Comparison of ENCODE assay signal across 10 mouse cellular contexts in genomic region chr14:73376920-73377319, GRCm38 (mm10). TPM values are rescaled to one million over a fixed set of nuclear protein-coding genes. Genes with fewer than 3 reads are reported as not detected.
DNase-seq lines count a peak whose midpoint lies in the region; ATAC-seq and TF ChIP-seq lines count a peak whose summit lies in the region.
"Had no signal": no experiment of that assay in that cellular context is flagged by ENCODE, and none has a peak within 500 bp of the region (broad histone marks: within the 10 kb centered on the region; RNA-seq: fewer than 3 reads in every experiment).

No protein-coding gene starts in this region.

- ATAC-seq in intestine, embryonic 14.5 days (replicated peaks; ENCODE audit: low FRiP score, low TSS enrichment, low read depth), result peak; percentile 60; the same call in 1 of the 2 replicates
- ATAC-seq in intestine, postnatal 0 days, result no peak
- no peak for ATAC-seq in megakaryocyte, adult 5-6 weeks (ENCODE audit: poor library complexity, severe bottlenecking)
- no peak for ATAC-seq in liver, postnatal 0 days
- ATAC-seq in stomach, postnatal 0 days (ENCODE audit: low FRiP score, low TSS enrichment), result peak; percentile 41; the same call in 1 of the 2 replicates

- 41% methylated on average over 6 of the region's 6 CpGs for WGBS in intestine, embryonic 14.5 days
- 51% methylated on average over 6 of the region's 6 CpGs for WGBS in intestine, postnatal 0 days
- WGBS in liver, postnatal 0 days (ENCODE audit: insufficient replicate concordance), result 64% methylated on average over 6 of the region's 6 CpGs
- WGBS in stomach, postnatal 0 days, result 40% methylated on average over 6 of the region's 6 CpGs

- peak; percentile 64 for DNase-seq in intestine, embryonic 14.5 days (ENCODE audit: low spot score)
- DNase-seq in liver, postnatal 0 days, result no peak
- DNase-seq in stomach, postnatal 0 days (ENCODE audit: low spot score), result no peak
- no peak for DNase-seq in layer of hippocampus, adult 18-20 months (ENCODE audit: low spot score in 2 of 2)
- DNase-seq: cerebellum, postnatal 10 days; layer of hippocampus, postnatal 36 days had no signal

- no peaks in the 10 kb centered on the region for H3K27me3 ChIP-seq in intestine, embryonic 14.5 days (replicated peaks; ENCODE audit: control insufficient read depth, insufficient read depth, low read length)
- H3K27me3 ChIP-seq in intestine, postnatal 0 days (replicated peaks; ENCODE audit: control insufficient read depth, insufficient read depth, low read length), result no peaks in the 10 kb centered on the region
- H3K27me3 ChIP-seq in megakaryocyte, embryonic 14.5 days (replicated peaks), result no peaks in the 10 kb centered on the region
- no peaks in the 10 kb centered on the region for H3K27me3 ChIP-seq in liver, postnatal 0 days (ENCODE audit: insufficient read depth, low read length)
- H3K27me3 ChIP-seq in stomach, postnatal 0 days (ENCODE audit: control insufficient read depth, insufficient read depth, low read length), result no peaks in the 10 kb centered on the region

- H3K4me1 ChIP-seq in intestine, embryonic 14.5 days (replicated peaks; ENCODE audit: control insufficient read depth, insufficient read depth, low read length), result peaks cover 45% of the 10 kb centered on the region
- H3K4me1 ChIP-seq in intestine, postnatal 0 days (replicated peaks; ENCODE audit: control insufficient read depth, insufficient read depth, low read length), result peaks cover 10% of the 10 kb centered on the region; the same call in 1 of the 2 replicates
- peaks cover 91% of the 10 kb centered on the region for H3K4me1 ChIP-seq in megakaryocyte, embryonic 14.5 days
- H3K4me1 ChIP-seq in liver, postnatal 0 days (ENCODE audit: insufficient read depth), result peaks cover 22% of the 10 kb centered on the region
- H3K4me1 ChIP-seq in stomach, postnatal 0 days (replicated peaks; ENCODE audit: control insufficient read depth, insufficient read depth), result peaks cover 10% of the 10 kb centered on the region

- TF ChIP-seq CTCF in intestine, postnatal 0 days (IDR thresholded peaks at IDR 0.05; ENCODE audit: low read depth), result no peak
- no peak for TF ChIP-seq CTCF in liver, postnatal 0 days (IDR thresholded peaks at IDR 0.05; ENCODE audit: low read depth)
- TF ChIP-seq CTCF in stomach, postnatal 0 days (IDR thresholded peaks at IDR 0.05; ENCODE audit: low read depth), result no peak

- no peak overlapping the region for H3K9ac ChIP-seq in intestine, embryonic 14.5 days (ENCODE audit: low read length)
- H3K9ac ChIP-seq in intestine, postnatal 0 days (ENCODE audit: low read depth, low read length), result no peak overlapping the region
- no peak overlapping the region for H3K9ac ChIP-seq in liver, postnatal 0 days (replicated peaks)
- H3K9ac ChIP-seq in stomach, postnatal 0 days (ENCODE audit: low read length), result no peak overlapping the region

- peaks cover 30% of the 10 kb centered on the region for H3K36me3 ChIP-seq in intestine, embryonic 14.5 days (ENCODE audit: control insufficient read depth, insufficient read depth, low read length)
- H3K36me3 ChIP-seq in intestine, postnatal 0 days (ENCODE audit: control insufficient read depth, insufficient read depth), result peaks cover 29% of the 10 kb centered on the region
- H3K36me3 ChIP-seq in megakaryocyte, embryonic 14.5 days (replicated peaks; ENCODE audit: low read length), result peaks cover 97% of the 10 kb centered on the region
- peaks cover 51% of the 10 kb centered on the region for H3K36me3 ChIP-seq in liver, postnatal 0 days (replicated peaks; ENCODE audit: insufficient read depth, low read length)
- H3K36me3 ChIP-seq in stomach, postnatal 0 days (ENCODE audit: control insufficient read depth, insufficient read depth, low read length), result peaks cover 11% of the 10 kb centered on the region

- no peak for TF ChIP-seq EP300 in liver, postnatal 0 days (IDR thresholded peaks at IDR 0.05; ENCODE audit: low read depth)
- no peak for TF ChIP-seq EP300 in stomach, postnatal 0 days (optimal IDR thresholded peaks at IDR 0.05)

- H3K4me3 ChIP-seq in intestine, embryonic 14.5 days (ENCODE audit: low read depth, low read length), result no peak overlapping the region
- H3K4me3 ChIP-seq in intestine, postnatal 0 days (ENCODE audit: low read depth, low read length), result no peak overlapping the region
- H3K4me3 ChIP-seq in megakaryocyte, embryonic 14.5 days (replicated peaks), result peak overlapping the region; percentile 16
- no peak overlapping the region for H3K4me3 ChIP-seq in liver, postnatal 0 days (ENCODE audit: low read depth, low read length)
- no peak overlapping the region for H3K4me3 ChIP-seq in stomach, postnatal 0 days (ENCODE audit: low read depth, low read length)

- peak overlapping the region; percentile 75 for H3K27ac ChIP-seq in intestine, embryonic 14.5 days (ENCODE audit: low read depth)
- H3K27ac ChIP-seq in intestine, postnatal 0 days (ENCODE audit: low read depth, low read length), result no peak overlapping the region; the same call in 1 of the 2 replicates
- peak overlapping the region; percentile 9; the same call in 1 of the 2 replicates for H3K27ac ChIP-seq in liver, postnatal 0 days (ENCODE audit: low read depth)
- 0 out of 2 replicates have a peak overlapping the region, but pooled peaks have one; percentile 5 for H3K27ac ChIP-seq in stomach, postnatal 0 days (replicated peaks)
- H3K27ac ChIP-seq: macrophage had no signal

- H3K4me2 ChIP-seq in intestine, embryonic 14.5 days (ENCODE audit: low read length), result peak overlapping the region; percentile 33; the same call in 1 of the 2 replicates
- no peak overlapping the region for H3K4me2 ChIP-seq in intestine, postnatal 0 days (replicated peaks; ENCODE audit: low read depth)
- H3K4me2 ChIP-seq in liver, postnatal 0 days (ENCODE audit: low read depth, low read length), result no peak overlapping the region
- H3K4me2 ChIP-seq in stomach, postnatal 0 days (replicated peaks; ENCODE audit: low read depth), result 0 out of 2 replicates have a peak overlapping the region, but pooled peaks have one; percentile 2

- H3K9me3 ChIP-seq in intestine, embryonic 14.5 days (ENCODE audit: control insufficient read depth, low read length), result no peaks in the 10 kb centered on the region
- H3K9me3 ChIP-seq in intestine, postnatal 0 days (ENCODE audit: control insufficient read depth), result no peaks in the 10 kb centered on the region
- H3K9me3 ChIP-seq in megakaryocyte, embryonic 14.5 days, result no peaks in the 10 kb centered on the region
- no peaks in the 10 kb centered on the region for H3K9me3 ChIP-seq in liver, postnatal 0 days (ENCODE audit: low read length)
- no peaks in the 10 kb centered on the region for H3K9me3 ChIP-seq in stomach, postnatal 0 days (ENCODE audit: control insufficient read depth, low read length)

RNA-seq across cellular contexts. Expression of gene Itm2b, which starts 8.2 kb away (rescaled TPM):
- polyA plus RNA-seq in intestine, embryonic 14.5 days (2014; fragmentation: Nextera tagmentation; extraction: Ambion mirVana), result 596 and 606 TPM in 2 replicates
- 1,587 and 1,596 TPM in 2 replicates for polyA plus RNA-seq in intestine, postnatal 0 days (2015; fragmentation: Nextera tagmentation; extraction: Ambion mirVana)
- polyA plus RNA-seq in megakaryocyte, embryonic 14.5 days (2012; ENCODE audit: insufficient read depth, low replicate concordance), result 493 and 564 TPM in 2 replicates
- 2,082 and 2,200 TPM in 2 replicates for total RNA-seq in megakaryocyte, adult 5-6 weeks (2015)
- 1,839 and 1,925 TPM in 2 replicates for total RNA-seq in megakaryocyte, adult 5-6 weeks (2017)
- polyA plus RNA-seq in liver, postnatal 0 days (2015; fragmentation: Nextera tagmentation; extraction: Ambion mirVana), result 961 and 1,004 TPM in 2 replicates
- polyA plus RNA-seq in stomach, postnatal 0 days (2015; fragmentation: Nextera tagmentation; extraction: Ambion mirVana), result 1,381 and 1,408 TPM in 2 replicates
- total RNA-seq in layer of hippocampus, adult 18-20 months (2021), result 1,000 to 10,000 TPM; 1,015 to 1,046 TPM

RNA-seq across cellular contexts. Expression of gene Rb1, which starts 51.3 kb away (rescaled TPM):
- polyA plus RNA-seq in intestine, embryonic 14.5 days (2014; fragmentation: Nextera tagmentation; extraction: Ambion mirVana), result 18.0 and 21.8 TPM in 2 replicates
- 14.1 and 15.1 TPM in 2 replicates for polyA plus RNA-seq in intestine, postnatal 0 days (2015; fragmentation: Nextera tagmentation; extraction: Ambion mirVana)
- polyA plus RNA-seq in megakaryocyte, embryonic 14.5 days (2012; ENCODE audit: insufficient read depth, low replicate concordance), result 3.0 and 6.4 TPM in 2 replicates
- 108 and 126 TPM in 2 replicates for total RNA-seq in megakaryocyte, adult 5-6 weeks (2015)
- total RNA-seq in megakaryocyte, adult 5-6 weeks (2017), result 43.9 and 56.8 TPM in 2 replicates
- 15.5 and 23.6 TPM in 2 replicates for polyA plus RNA-seq in liver, postnatal 0 days (2015; fragmentation: Nextera tagmentation; extraction: Ambion mirVana)
- polyA plus RNA-seq in stomach, postnatal 0 days (2015; fragmentation: Nextera tagmentation; extraction: Ambion mirVana), result 13.8 and 15.4 TPM in 2 replicates
- 10 to 100 TPM; 32.8 to 37.1 TPM for total RNA-seq in layer of hippocampus, adult 18-20 months (2021)

Comparison
In these comparisons a context has a peak if more than half of its experiments do, and no peak if none do; other contexts are left out.
1. ATAC-seq: peak in intestine, embryonic 14.5 days (single experiment) and stomach, postnatal 0 days (single experiment); none in intestine, postnatal 0 days (single experiment), megakaryocyte, adult 5-6 weeks (single experiment) and liver, postnatal 0 days (single experiment).
2. H3K4me2 ChIP-seq: peak in intestine, embryonic 14.5 days (single experiment) and stomach, postnatal 0 days (single experiment); none in intestine, postnatal 0 days (single experiment) and liver, postnatal 0 days (single experiment).